Mouse (Mus musculus): ENCODE results near the gene E130114P18Rik. TPM values are rescaled to one million over a fixed set of nuclear protein-coding genes. Genes with fewer than 3 reads are reported as not detected.
A peak's percentile ranks its signal among the peaks of the same experiment; 100 is the strongest.

E130114P18Rik gene
- polyA plus RNA-seq, 1 experiment from 2014 or later, result 28.2 TPM

DNA sequence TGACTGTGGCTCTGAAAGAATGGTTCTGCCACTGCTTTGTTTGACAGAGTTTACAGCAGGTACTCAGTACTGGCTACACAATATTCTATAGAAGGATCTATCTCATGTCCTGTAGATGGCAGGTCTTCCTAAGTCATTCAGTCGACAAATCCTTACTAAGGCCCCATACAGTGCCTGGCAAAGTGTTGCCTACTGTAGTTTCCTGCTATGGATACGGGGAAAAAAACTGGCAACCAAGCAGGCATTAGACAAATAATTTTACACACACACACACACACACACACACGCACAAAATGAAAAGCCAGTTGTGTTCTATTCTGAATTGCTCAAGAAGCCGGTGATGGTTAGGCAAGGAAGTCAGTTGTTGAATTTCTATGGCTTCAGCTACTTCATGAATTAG, 130.6 kb downstream of the E130114P18Rik start:
- Histone ChIP-seq H3K9ac (no peak overlapping the region), H3K4me3 (no peak overlapping the region), H3K4me1 (peaks cover 31% of the 10 kb centered on the region), H3K27me3 (no peaks in the 10 kb centered on the region), H3K4me2 (replicated peaks) (no peak overlapping the region), H3K36me3 (no peaks in the 10 kb centered on the region), H3K9me3 (replicated peaks) (no peaks in the 10 kb centered on the region), H3K27ac (peak overlapping the region; percentile 67)
- no peak for ATAC-seq (ENCODE audit: low FRiP score)
- 82% methylated on average over 4 of the region's 4 CpGs for WGBS

DNA sequence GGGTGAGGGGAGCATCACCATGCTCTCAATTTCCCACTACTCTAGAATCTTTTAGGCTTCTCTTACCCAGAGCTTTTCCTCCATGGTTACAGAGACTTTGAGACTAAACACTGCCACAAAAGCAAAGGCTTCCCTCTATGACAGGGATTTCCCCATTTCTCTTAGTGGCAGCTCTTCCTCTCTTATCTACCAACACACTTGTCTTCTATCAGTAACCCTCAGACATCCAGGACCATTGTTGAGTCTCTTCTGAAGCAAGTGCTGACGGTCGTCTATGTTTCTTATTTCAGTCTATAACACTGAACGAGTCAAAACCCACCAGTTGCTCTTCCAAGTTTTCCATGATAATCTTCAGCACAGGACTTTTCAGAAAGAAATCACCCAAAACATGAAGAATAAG, 137.5 kb downstream of the E130114P18Rik start:
- Histone ChIP-seq H3K9ac (no peak overlapping the region), H3K4me2 (replicated peaks) (no peak overlapping the region), H3K4me3 (no peak overlapping the region), H3K27ac (no peak overlapping the region), H3K4me1 (peaks cover 15% of the 10 kb centered on the region), H3K9me3 (replicated peaks) (no peaks in the 10 kb centered on the region), H3K36me3 (no peaks in the 10 kb centered on the region), H3K27me3 (no peaks in the 10 kb centered on the region)
- WGBS, result 90% methylated on average over 3 of the region's 3 CpGs
- ATAC-seq (ENCODE audit: low FRiP score), result no peak

DNA sequence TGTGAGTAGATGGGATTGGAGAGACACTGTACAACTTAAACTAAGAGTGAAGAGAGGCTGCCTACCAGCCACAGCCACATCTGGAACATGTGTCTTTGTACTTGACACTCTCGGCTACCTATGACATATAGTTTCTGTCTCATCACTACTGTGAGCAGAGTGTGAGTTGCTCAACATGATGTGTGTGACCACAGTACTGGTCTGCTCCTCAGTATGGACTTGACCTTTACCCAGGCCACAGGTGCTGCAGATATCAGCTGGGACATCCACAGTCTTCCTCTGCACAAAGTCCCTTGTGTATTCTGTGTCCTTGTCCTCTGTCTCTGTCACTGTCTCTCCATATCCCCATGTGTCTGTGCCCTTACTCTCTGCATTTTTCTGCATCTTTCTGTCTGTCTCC, 141.3 kb downstream of the E130114P18Rik start:
- Histone ChIP-seq H3K27ac (peak overlapping the region; percentile 66; the same call in 1 of the 2 replicates), H3K9ac (no peak overlapping the region), H3K9me3 (replicated peaks) (no peaks in the 10 kb centered on the region), H3K36me3 (no peaks in the 10 kb centered on the region), H3K4me3 (no peak overlapping the region), H3K4me2 (replicated peaks) (no peak overlapping the region), H3K27me3 (no peaks in the 10 kb centered on the region), H3K4me1 (peaks cover 19% of the 10 kb centered on the region)
- ATAC-seq (ENCODE audit: low FRiP score), result no peak
- WGBS, result 95% methylated on average over 1 of the region's 1 CpGs

DNA sequence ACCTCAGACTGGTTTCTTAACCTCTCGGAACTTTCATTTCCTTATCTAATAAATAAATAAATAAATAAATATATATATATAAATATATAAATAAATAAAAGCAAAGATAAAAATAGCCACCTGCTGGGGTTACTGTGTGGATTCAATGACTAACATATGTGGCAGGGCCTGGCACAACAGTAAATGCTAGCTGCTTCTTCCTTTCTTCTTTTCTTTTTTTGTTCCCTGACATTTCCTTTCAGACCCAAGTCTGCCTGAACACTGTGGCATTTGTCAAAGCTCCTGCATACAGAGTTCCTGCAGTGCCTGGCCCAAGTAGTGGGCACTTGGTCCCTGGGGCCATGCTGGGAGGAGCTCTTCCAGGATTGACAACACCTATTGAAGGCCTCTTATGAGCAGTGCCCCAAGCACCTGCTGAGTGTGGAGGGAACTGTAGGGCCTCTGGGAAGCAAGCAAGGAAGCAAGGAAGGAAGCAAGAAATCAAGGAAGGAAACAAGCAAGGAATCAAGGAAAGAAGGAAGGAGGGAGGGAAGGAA, 142.1 kb downstream of the E130114P18Rik start:
- Histone ChIP-seq H3K4me1 (peaks cover 19% of the 10 kb centered on the region), H3K9me3 (replicated peaks) (no peaks in the 10 kb centered on the region), H3K27ac (peak overlapping the region; percentile 66), H3K4me2 (replicated peaks) (no peak overlapping the region), H3K36me3 (no peaks in the 10 kb centered on the region), H3K27me3 (no peaks in the 10 kb centered on the region), H3K9ac (no peak overlapping the region), H3K4me3 (no peak overlapping the region)
- ATAC-seq (ENCODE audit: low FRiP score), result no peak; the same call in 1 of the 2 replicates
- 32% methylated on average over 1 of the region's 1 CpGs for WGBS

DNA sequence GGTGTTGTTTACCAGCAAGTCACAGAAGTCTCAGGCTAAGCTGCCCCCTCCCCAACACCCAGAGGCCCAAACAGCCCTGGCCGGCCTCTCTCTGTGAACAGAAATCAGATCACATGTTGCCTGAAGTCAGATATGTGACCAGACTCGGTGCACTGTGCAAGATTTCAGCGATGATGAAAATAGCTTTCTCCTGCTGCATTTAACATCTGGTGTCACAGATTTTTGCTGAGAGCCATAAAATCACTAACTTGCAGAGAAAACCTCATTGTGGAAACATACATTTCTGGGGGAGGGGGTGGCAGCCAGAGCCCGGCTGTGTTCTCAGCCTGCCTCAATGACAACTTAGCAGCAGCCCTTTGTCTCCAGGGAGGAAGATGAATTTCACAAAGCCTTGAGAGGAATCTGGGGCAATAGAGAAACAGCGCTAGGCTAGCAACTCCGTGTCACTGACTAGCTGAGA, 142.6 kb downstream of the E130114P18Rik start:
- no peaks in the 10 kb centered on the region for H3K36me3 ChIP-seq
- no peaks in the 10 kb centered on the region for H3K27me3 ChIP-seq
- no peak overlapping the region for H3K9ac ChIP-seq
- peak overlapping the region; percentile 64 for H3K27ac ChIP-seq
- peak; percentile 74 for ATAC-seq (ENCODE audit: low FRiP score)
- H3K4me2 ChIP-seq (replicated peaks), result no peak overlapping the region
- peaks cover 19% of the 10 kb centered on the region for H3K4me1 ChIP-seq
- no peaks in the 10 kb centered on the region for H3K9me3 ChIP-seq (replicated peaks)
- no peak overlapping the region for H3K4me3 ChIP-seq
- WGBS, result 14% methylated on average over 6 of the region's 6 CpGs

DNA sequence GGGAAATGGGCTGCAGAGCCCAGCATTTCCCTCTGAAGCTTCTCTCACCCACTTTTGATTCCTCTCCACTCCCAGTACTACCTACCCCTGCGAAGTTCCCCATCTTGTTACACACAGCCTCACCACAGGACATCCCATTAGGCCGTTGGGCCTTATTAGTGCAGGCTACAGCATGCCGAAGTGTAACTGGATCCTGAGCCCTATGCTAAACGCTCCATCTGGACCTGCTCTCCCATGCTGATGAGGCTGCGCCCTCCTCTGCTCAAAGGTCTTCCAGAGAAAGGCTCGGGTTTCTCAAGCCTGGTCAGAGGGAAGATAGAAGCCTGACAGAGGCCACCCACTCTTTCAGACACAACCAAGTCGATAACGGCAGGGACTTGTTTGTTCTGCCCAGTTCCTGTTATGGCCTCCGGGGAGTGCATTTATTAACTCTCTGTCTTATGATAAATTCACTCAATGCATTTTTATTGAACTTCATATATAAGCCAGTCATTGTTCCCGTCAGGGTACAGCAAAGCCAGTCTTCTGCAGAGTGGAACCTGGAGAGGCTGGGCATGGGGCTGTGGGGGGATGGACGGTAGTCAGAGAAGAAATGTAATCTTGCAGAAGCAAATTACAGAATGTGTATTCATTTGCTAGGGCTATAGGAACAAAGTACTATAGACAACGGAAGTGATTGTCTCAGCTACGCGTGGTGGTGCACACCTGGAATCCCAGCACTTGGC, 148.8 kb downstream of the E130114P18Rik start:
- no peak overlapping the region for H3K4me2 ChIP-seq (replicated peaks)
- peak overlapping the region; percentile 24 for H3K27ac ChIP-seq
- H3K9me3 ChIP-seq (replicated peaks), result no peaks in the 10 kb centered on the region
- no peaks in the 10 kb centered on the region for H3K36me3 ChIP-seq
- peaks cover 29% of the 10 kb centered on the region for H3K4me1 ChIP-seq
- 27% methylated on average over 14 of the region's 14 CpGs for WGBS
- no peak overlapping the region for H3K9ac ChIP-seq
- peak; percentile 73 for ATAC-seq (ENCODE audit: low FRiP score)
- no peak overlapping the region for H3K4me3 ChIP-seq
- no peaks in the 10 kb centered on the region for H3K27me3 ChIP-seq

DNA sequence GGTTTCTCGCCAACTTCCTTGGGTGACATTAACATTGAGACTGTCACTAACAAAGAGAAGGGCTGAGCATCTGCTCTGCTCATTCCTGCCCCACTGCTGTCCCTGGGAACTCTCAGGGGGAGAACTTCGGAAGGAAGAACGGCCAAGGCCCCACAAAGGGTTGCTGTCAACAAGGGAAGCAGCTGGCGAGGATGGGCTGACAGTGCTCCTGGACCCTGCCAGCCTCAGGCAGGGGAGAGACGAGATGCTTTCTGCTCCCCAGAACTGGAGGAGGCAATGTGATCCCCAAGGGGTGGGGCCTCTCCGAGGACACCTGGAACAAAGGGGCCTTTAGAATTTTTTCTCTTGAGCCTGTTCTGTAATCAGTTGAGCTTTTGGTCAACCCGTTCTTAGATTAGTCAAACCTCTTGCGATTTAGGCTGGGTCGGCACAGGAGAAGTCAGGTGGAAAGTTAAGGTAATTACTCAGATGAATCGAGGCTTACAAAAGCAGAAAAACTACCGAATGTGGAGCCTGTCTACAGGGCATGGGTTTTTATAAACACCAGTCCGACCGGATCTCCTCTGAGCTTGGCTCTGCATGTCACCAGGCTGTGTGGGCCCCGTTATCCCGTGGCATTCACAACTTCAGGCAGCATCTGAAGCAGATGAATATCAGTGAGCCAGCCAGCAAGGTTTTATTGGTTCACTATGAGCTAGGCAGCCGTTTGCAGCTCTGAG, 151.7 kb downstream of the E130114P18Rik start:
- 35% methylated on average over 16 of the region's 16 CpGs for WGBS
- Histone ChIP-seq H3K9ac (no peak overlapping the region), H3K27me3 (no peaks in the 10 kb centered on the region), H3K4me3 (no peak overlapping the region), H3K9me3 (replicated peaks) (no peaks in the 10 kb centered on the region), H3K4me1 (peaks cover 29% of the 10 kb centered on the region), H3K27ac (peak overlapping the region; percentile 48; the same call in 1 of the 2 replicates), H3K36me3 (no peaks in the 10 kb centered on the region), H3K4me2 (replicated peaks) (no peak overlapping the region)
- peak; percentile 54 for ATAC-seq (ENCODE audit: low FRiP score)

DNA sequence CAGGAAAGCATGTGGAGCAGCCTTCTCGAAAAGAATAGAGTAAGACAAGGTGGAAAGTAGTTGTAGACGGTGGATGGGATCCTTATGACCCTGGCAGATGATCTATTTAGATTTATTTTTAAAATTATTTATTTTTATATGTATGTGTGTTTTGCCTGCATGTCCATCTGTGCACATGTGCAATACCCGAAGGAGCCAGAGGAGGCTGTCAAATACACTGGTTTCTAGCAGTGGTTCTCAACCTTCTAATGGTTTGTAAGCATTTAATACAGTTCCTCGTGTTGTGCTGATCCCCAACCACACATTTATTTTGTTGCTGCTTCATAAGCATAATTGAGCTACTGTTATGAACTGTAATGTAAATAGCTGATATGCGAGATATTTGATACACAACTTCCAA, 154.7 kb downstream of the E130114P18Rik start:
- no peak overlapping the region for H3K27ac ChIP-seq
- WGBS, result 86% methylated on average over 5 of the region's 5 CpGs
- no peaks in the 10 kb centered on the region for H3K9me3 ChIP-seq (replicated peaks)
- no peaks in the 10 kb centered on the region for H3K36me3 ChIP-seq
- no peaks in the 10 kb centered on the region for H3K27me3 ChIP-seq
- no peak overlapping the region for H3K4me2 ChIP-seq (replicated peaks)
- H3K4me3 ChIP-seq, result no peak overlapping the region
- no peak for ATAC-seq (ENCODE audit: low FRiP score)
- H3K9ac ChIP-seq, result no peak overlapping the region
- peaks cover 23% of the 10 kb centered on the region for H3K4me1 ChIP-seq

DNA sequence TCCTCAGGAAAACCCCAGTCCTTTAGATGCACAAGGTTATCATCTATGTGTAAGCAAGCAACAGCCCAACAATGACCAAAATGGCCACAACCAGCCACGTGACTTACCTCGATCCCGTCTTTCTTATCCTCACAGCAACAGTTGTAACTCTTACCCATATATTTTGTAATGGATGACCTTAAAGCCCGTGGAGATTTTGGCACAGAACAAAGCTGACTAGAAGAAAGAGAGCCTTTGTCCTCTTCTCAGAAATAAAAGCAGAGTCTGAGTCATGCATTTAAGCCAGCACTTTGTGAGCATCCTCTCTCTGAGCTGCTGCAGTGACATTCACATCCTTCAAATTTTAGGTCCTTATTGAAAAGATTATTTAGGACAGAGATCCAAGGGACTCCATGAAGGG, 156.1 kb downstream of the E130114P18Rik start:
- Histone ChIP-seq H3K9me3 (replicated peaks) (no peaks in the 10 kb centered on the region), H3K4me1 (peaks cover 19% of the 10 kb centered on the region), H3K27me3 (no peaks in the 10 kb centered on the region), H3K4me3 (no peak overlapping the region), H3K4me2 (replicated peaks) (no peak overlapping the region), H3K9ac (no peak overlapping the region), H3K27ac (no peak overlapping the region), H3K36me3 (no peaks in the 10 kb centered on the region)
- ATAC-seq (ENCODE audit: low FRiP score), result no peak
- WGBS, result 72% methylated on average over 4 of the region's 4 CpGs

DNA sequence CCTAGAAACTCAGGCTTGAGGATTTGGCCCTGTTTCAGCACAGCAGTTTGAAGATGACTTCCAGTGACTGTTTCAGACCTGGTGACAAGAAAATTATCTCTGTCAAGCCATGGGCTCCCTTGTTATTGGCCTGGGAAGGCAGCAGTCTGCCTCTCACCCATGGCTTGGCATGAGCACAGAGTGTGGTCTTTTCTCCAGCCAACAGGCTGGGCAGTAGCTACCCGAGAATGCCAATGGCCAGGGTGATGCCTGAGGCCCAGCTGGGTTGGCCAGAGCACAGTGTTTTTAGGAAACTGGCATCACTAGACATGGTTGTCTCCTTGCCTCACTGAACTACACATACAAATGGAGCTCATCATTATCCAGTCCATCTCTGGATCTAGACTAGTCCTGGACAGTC, 157.5 kb downstream of the E130114P18Rik start:
- no peak overlapping the region for H3K4me2 ChIP-seq (replicated peaks)
- 82% methylated on average over 1 of the region's 1 CpGs for WGBS
- ATAC-seq (ENCODE audit: low FRiP score), result no peak

DNA sequence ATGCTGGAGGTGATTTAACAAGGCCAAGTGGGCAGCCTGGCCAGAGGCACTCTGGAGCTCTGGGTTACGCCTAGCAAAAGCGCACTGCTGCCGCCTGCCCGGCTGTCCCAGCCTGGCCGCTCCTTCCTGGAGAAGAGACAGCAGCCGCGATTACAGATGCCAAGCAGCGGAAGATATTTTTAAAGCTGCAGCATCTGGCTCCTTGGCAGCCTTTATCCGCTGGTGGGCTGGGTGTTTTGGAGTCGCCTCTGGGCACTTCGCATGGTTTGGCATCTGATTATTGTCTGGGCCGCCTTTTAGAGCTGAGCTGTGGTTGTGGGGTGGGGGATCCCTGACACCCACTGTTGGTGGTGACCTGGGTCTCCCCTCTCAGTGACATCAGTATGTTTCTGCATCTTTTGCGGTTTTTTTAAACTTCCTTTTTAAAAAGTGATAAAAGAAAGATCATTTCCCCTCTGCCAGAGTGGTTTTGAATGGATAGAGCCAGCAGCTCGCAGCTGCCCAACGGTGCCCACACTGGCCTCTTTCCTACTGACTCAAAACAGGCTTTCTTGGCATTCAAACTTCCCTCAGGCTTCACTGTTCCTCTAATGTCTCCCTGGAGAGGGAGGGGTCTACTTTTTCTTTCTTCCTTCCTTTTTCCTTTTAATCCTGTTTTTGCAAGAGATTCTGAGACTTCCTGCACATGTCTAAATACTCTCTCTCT, 159.1 kb downstream of the E130114P18Rik start:
- no peaks in the 10 kb centered on the region for H3K36me3 ChIP-seq
- H3K27ac ChIP-seq, result peak overlapping the region; percentile 55
- peak; percentile 43; the same call in 1 of the 2 replicates for ATAC-seq (ENCODE audit: low FRiP score)
- H3K4me2 ChIP-seq (replicated peaks), result no peak overlapping the region
- no peak overlapping the region for H3K9ac ChIP-seq
- H3K27me3 ChIP-seq, result no peaks in the 10 kb centered on the region
- H3K9me3 ChIP-seq (replicated peaks), result no peaks in the 10 kb centered on the region
- H3K4me1 ChIP-seq, result 0 out of 2 replicates have a peak, but pooled peaks cover 5% of the 10 kb centered on the region
- 58% methylated on average over 15 of the region's 15 CpGs for WGBS
- no peak overlapping the region for H3K4me3 ChIP-seq

More for the DNA sequence above, 157.5 kb downstream of the E130114P18Rik start:
- Histone ChIP-seq H3K27me3 (no peaks in the 10 kb centered on the region), H3K36me3 (no peaks in the 10 kb centered on the region), H3K9me3 (replicated peaks) (no peaks in the 10 kb centered on the region), H3K9ac (no peak overlapping the region), H3K27ac (no peak overlapping the region), H3K4me3 (no peak overlapping the region), H3K4me1 (0 out of 2 replicates have a peak, but pooled peaks cover 6% of the 10 kb centered on the region)

DNA sequence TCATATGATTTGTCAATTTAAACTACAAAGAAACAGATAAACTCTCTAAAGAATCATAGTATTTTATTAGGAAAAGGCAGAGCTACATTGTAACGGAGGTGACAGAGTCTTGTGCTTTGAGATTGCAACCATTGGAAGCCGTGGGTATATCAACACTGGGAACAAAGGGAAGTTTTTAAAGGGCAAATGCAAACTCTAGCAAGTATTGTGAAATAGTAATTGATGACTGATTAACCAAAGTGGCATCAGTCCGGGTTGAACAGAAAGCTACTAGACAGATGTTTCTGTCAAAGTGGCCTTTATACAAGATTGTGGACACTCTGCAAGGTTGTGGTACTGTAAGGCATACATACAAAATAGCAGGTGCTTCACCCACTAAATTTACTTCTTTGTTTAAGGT, 162.8 kb downstream of the E130114P18Rik start:
- WGBS, result 74% methylated on average over 3 of the region's 3 CpGs
- H3K9ac ChIP-seq, result no peak overlapping the region
- H3K4me3 ChIP-seq, result no peak overlapping the region
- H3K4me2 ChIP-seq (replicated peaks), result no peak overlapping the region
- H3K27me3 ChIP-seq, result no peaks in the 10 kb centered on the region
- no peaks in the 10 kb centered on the region for H3K36me3 ChIP-seq
- ATAC-seq (ENCODE audit: low FRiP score), result no peak
- no peaks in the 10 kb centered on the region for H3K9me3 ChIP-seq (replicated peaks)
- H3K27ac ChIP-seq, result no peak overlapping the region
- H3K4me1 ChIP-seq, result peaks cover 5% of the 10 kb centered on the region; the same call in 1 of the 2 replicates

Measured in hindbrain, embryonic 12.5 days (tissue).